ENCODE assay signal across 9 mouse cellular contexts in genomic region chr3:95163419-95164255, GRCm38 (mm10). TPM values are rescaled to one million over a fixed set of nuclear protein-coding genes. Genes with fewer than 3 reads are reported as not detected.
A peak's percentile ranks its signal among the peaks of the same experiment; 100 is the strongest.
DNase-seq lines count a peak whose midpoint lies in the region; ATAC-seq lines count a peak whose summit lies in the region.
"Had no signal": no experiment of that assay in that cellular context is flagged by ENCODE, and none has a peak within 500 bp of the region (broad histone marks: within the 10 kb centered on the region; RNA-seq: fewer than 3 reads in every experiment).

No protein-coding gene starts in this region.

- H3K9me3 ChIP-seq in forebrain, embryonic 10.5 days = no peaks in the 10 kb centered on the region
- no peaks in the 10 kb centered on the region for H3K9me3 ChIP-seq in forebrain, embryonic 11.5 days (ENCODE audit: control insufficient read depth, low read length)
- no peaks in the 10 kb centered on the region for H3K9me3 ChIP-seq in heart, embryonic 14.5 days (ENCODE audit: control insufficient read depth, low read length)
- H3K9me3 ChIP-seq in midbrain, embryonic 13.5 days = no peaks in the 10 kb centered on the region

- H3K36me3 ChIP-seq in forebrain, embryonic 10.5 days (replicated peaks) = peaks cover 44% of the 10 kb centered on the region
- no peaks in the 10 kb centered on the region for H3K36me3 ChIP-seq in forebrain, embryonic 11.5 days (ENCODE audit: control insufficient read depth, insufficient read depth, low read length)
- peaks cover 7% of the 10 kb centered on the region; the same call in 1 of the 2 replicates for H3K36me3 ChIP-seq in heart, embryonic 14.5 days (ENCODE audit: control insufficient read depth, insufficient read depth, low read length)
- H3K36me3 ChIP-seq in midbrain, embryonic 13.5 days = peaks cover 47% of the 10 kb centered on the region

- no peak for DNase-seq in forebrain, embryonic 10.5 days (ENCODE audit: extremely low spot score, low spot score)
- DNase-seq in forebrain, embryonic 11.5 days (ENCODE audit: low spot score) = no peak
- peak; percentile 72 for DNase-seq in R1 (ENCODE audit: low read depth, low spot score)
- no peak for DNase-seq in thymus, postnatal 36 days
- DNase-seq in urinary bladder, adult 2 months (ENCODE audit: low spot score) = no peak
- DNase-seq: layer of hippocampus, postnatal 36 days had no signal

- peak overlapping the region; percentile 2; the same call in 1 of the 2 replicates for H3K4me3 ChIP-seq in forebrain, embryonic 10.5 days
- no peak overlapping the region for H3K4me3 ChIP-seq in forebrain, embryonic 11.5 days (ENCODE audit: low read depth, low read length)
- no peak overlapping the region for H3K4me3 ChIP-seq in heart, embryonic 14.5 days (ENCODE audit: control insufficient read depth in 1 of 2, insufficient read depth in 1 of 2, low read depth in 1 of 2, low read length in 2 of 2)
- H3K4me3 ChIP-seq in midbrain, embryonic 13.5 days (replicated peaks) = peak overlapping the region; percentile 89

- H3K4me1 ChIP-seq in forebrain, embryonic 10.5 days = peaks cover 45% of the 10 kb centered on the region
- H3K4me1 ChIP-seq in forebrain, embryonic 11.5 days (replicated peaks; ENCODE audit: control insufficient read depth, insufficient read depth, low read length) = peaks cover 10% of the 10 kb centered on the region
- peaks cover 20 to 39% of the 10 kb centered on the region in 2 experiments for H3K4me1 ChIP-seq in heart, embryonic 14.5 days (ENCODE audit: control insufficient read depth in 2 of 2, insufficient read depth in 2 of 2, low read length in 2 of 2)
- peaks cover 44% of the 10 kb centered on the region for H3K4me1 ChIP-seq in midbrain, embryonic 13.5 days (replicated peaks)

- no peak overlapping the region for H3K9ac ChIP-seq in forebrain, embryonic 11.5 days (ENCODE audit: low read length)
- no peak overlapping the region for H3K9ac ChIP-seq in heart, embryonic 14.5 days (ENCODE audit: low read length)
- peak overlapping the region; percentile 89 for H3K9ac ChIP-seq in midbrain, embryonic 13.5 days (replicated peaks)

- H3K27me3 ChIP-seq in forebrain, embryonic 10.5 days (ENCODE audit: poor library complexity, severe bottlenecking) = peaks cover 59% of the 10 kb centered on the region
- peaks cover 7% of the 10 kb centered on the region; the same call in 1 of the 2 replicates for H3K27me3 ChIP-seq in forebrain, embryonic 11.5 days (ENCODE audit: control insufficient read depth, insufficient read depth, low read length)
- no peaks in the 10 kb centered on the region; the same call in 1 of the 2 replicates for H3K27me3 ChIP-seq in heart, embryonic 14.5 days (ENCODE audit: control insufficient read depth, insufficient read depth, low read length)
- peaks cover 9% of the 10 kb centered on the region for H3K27me3 ChIP-seq in midbrain, embryonic 13.5 days

- 71% methylated on average over 11 of the region's 11 CpGs for WGBS in forebrain, embryonic 10.5 days
- WGBS in forebrain, embryonic 11.5 days = 70% methylated on average over 11 of the region's 11 CpGs
- WGBS in heart, embryonic 14.5 days = 46% methylated on average over 11 of the region's 11 CpGs
- WGBS in midbrain, embryonic 13.5 days = 62% methylated on average over 11 of the region's 11 CpGs

- ATAC-seq in forebrain, embryonic 11.5 days (replicated peaks; ENCODE audit: low FRiP score) = no peak
- ATAC-seq in heart, embryonic 14.5 days (ENCODE audit: insufficient number of reproducible peaks, insufficient read depth, low FRiP score, low read depth) = no peak
- no peak for ATAC-seq in midbrain, embryonic 13.5 days
- no peak for ATAC-seq in granulocyte monocyte progenitor cell, adult 5-6 weeks (replicated peaks; ENCODE audit: poor library complexity, severe bottlenecking)

- H3K27ac ChIP-seq in forebrain, embryonic 10.5 days = 0 out of 2 replicates have a peak overlapping the region, but pooled peaks have one; percentile 20
- H3K27ac ChIP-seq in forebrain, embryonic 11.5 days (ENCODE audit: low read depth, low read length) = no peak overlapping the region
- no peak overlapping the region for H3K27ac ChIP-seq in heart, embryonic 14.5 days (replicated peaks in 1 of 2; ENCODE audit: control insufficient read depth in 1 of 2, insufficient read depth in 1 of 2, low read depth in 2 of 2, low read length in 2 of 2)
- no peak overlapping the region for H3K27ac ChIP-seq in midbrain, embryonic 13.5 days

- no peak overlapping the region for H3K4me2 ChIP-seq in forebrain, embryonic 11.5 days (ENCODE audit: low read depth, low read length, severe bottlenecking)
- peak overlapping the region; percentile 11; the same call in 1 of the 2 replicates for H3K4me2 ChIP-seq in heart, embryonic 14.5 days (ENCODE audit: low read length)
- H3K4me2 ChIP-seq in midbrain, embryonic 13.5 days (replicated peaks) = peak overlapping the region; percentile 82

RNA-seq across cellular contexts. Expression of gene Sema6c, which starts 3.4 kb away (rescaled TPM):
- polyA plus RNA-seq in forebrain, embryonic 10.5 days (2016; fragmentation: Nextera tagmentation; extraction: Ambion mirVana) = 3.9 and 4.2 TPM in 2 replicates
- polyA plus RNA-seq in forebrain, embryonic 11.5 days (2014; fragmentation: Nextera tagmentation; extraction: Ambion mirVana) = 17.6 and 19.9 TPM in 2 replicates
- 3.2 and 5.8 TPM in 2 replicates for polyA plus RNA-seq in heart, embryonic 14.5 days (2014; fragmentation: Nextera tagmentation; extraction: Ambion mirVana)
- 23.4 and 37.6 TPM in 2 replicates for polyA plus RNA-seq in midbrain, embryonic 13.5 days (2015; fragmentation: Nextera tagmentation; extraction: Ambion mirVana)
- polyA plus RNA-seq in urinary bladder, adult 2 months (2012; rRNA removed) = 4.2 and 5.8 TPM in 2 replicates
- not detected in 2 replicates for total RNA-seq in granulocyte monocyte progenitor cell, adult 5-6 weeks (2014; fragmentation: Nextera tagmentation)
- not detected in 2 replicates for total RNA-seq in granulocyte monocyte progenitor cell, adult 5-6 weeks (2017)

RNA-seq across cellular contexts. Expression of gene Tnfaip8l2, which starts 21.5 kb away (rescaled TPM):
- polyA plus RNA-seq in forebrain, embryonic 10.5 days (2016; fragmentation: Nextera tagmentation; extraction: Ambion mirVana) = 1.4 and 1.5 TPM in 2 replicates
- polyA plus RNA-seq in forebrain, embryonic 11.5 days (2014; fragmentation: Nextera tagmentation; extraction: Ambion mirVana) = 1.3 and 1.9 TPM in 2 replicates
- 2.6 and 3.3 TPM in 2 replicates for polyA plus RNA-seq in heart, embryonic 14.5 days (2014; fragmentation: Nextera tagmentation; extraction: Ambion mirVana)
- polyA plus RNA-seq in midbrain, embryonic 13.5 days (2015; fragmentation: Nextera tagmentation; extraction: Ambion mirVana) = 2.3 and 2.8 TPM in 2 replicates
- 8.5 and 8.7 TPM in 2 replicates for polyA plus RNA-seq in urinary bladder, adult 2 months (2012; rRNA removed)
- 30.5 and 40.2 TPM in 2 replicates for total RNA-seq in granulocyte monocyte progenitor cell, adult 5-6 weeks (2014; fragmentation: Nextera tagmentation)
- total RNA-seq in granulocyte monocyte progenitor cell, adult 5-6 weeks (2017) = 21.0 and 24.3 TPM in 2 replicates

RNA-seq across cellular contexts. Expression of gene Lysmd1, which starts 29.7 kb away (rescaled TPM):
- 12.6 and 13.3 TPM in 2 replicates for polyA plus RNA-seq in forebrain, embryonic 10.5 days (2016; fragmentation: Nextera tagmentation; extraction: Ambion mirVana)
- 11.7 and 12.4 TPM in 2 replicates for polyA plus RNA-seq in forebrain, embryonic 11.5 days (2014; fragmentation: Nextera tagmentation; extraction: Ambion mirVana)
- 8.1 and 8.4 TPM in 2 replicates for polyA plus RNA-seq in heart, embryonic 14.5 days (2014; fragmentation: Nextera tagmentation; extraction: Ambion mirVana)
- polyA plus RNA-seq in midbrain, embryonic 13.5 days (2015; fragmentation: Nextera tagmentation; extraction: Ambion mirVana) = 36.2 and 38.1 TPM in 2 replicates
- 10.4 and 11.0 TPM in 2 replicates for polyA plus RNA-seq in urinary bladder, adult 2 months (2012; rRNA removed)
- total RNA-seq in granulocyte monocyte progenitor cell, adult 5-6 weeks (2014; fragmentation: Nextera tagmentation) = 3.1 and 4.3 TPM in 2 replicates
- 2.7 and 4.4 TPM in 2 replicates for total RNA-seq in granulocyte monocyte progenitor cell, adult 5-6 weeks (2017)

RNA-seq across cellular contexts. Expression of gene Scnm1, which starts 29.8 kb away (rescaled TPM):
- polyA plus RNA-seq in forebrain, embryonic 10.5 days (2016; fragmentation: Nextera tagmentation; extraction: Ambion mirVana) = 75.8 and 80.7 TPM in 2 replicates
- 77.4 and 88.0 TPM in 2 replicates for polyA plus RNA-seq in forebrain, embryonic 11.5 days (2014; fragmentation: Nextera tagmentation; extraction: Ambion mirVana)
- polyA plus RNA-seq in heart, embryonic 14.5 days (2014; fragmentation: Nextera tagmentation; extraction: Ambion mirVana) = 58.5 and 58.7 TPM in 2 replicates
- polyA plus RNA-seq in midbrain, embryonic 13.5 days (2015; fragmentation: Nextera tagmentation; extraction: Ambion mirVana) = 99.2 and 103 TPM in 2 replicates
- 84.2 and 90.2 TPM in 2 replicates for polyA plus RNA-seq in urinary bladder, adult 2 months (2012; rRNA removed)
- total RNA-seq in granulocyte monocyte progenitor cell, adult 5-6 weeks (2014; fragmentation: Nextera tagmentation) = 41.2 and 82.8 TPM in 2 replicates
- total RNA-seq in granulocyte monocyte progenitor cell, adult 5-6 weeks (2017) = 53.1 and 64.1 TPM in 2 replicates

RNA-seq across cellular contexts. Expression of gene Tmod4, which starts 39.4 kb away (rescaled TPM):
- polyA plus RNA-seq in forebrain, embryonic 10.5 days (2016; fragmentation: Nextera tagmentation; extraction: Ambion mirVana) = 0.77 and 1.00 TPM in 2 replicates
- 0.37 and 0.75 TPM in 2 replicates for polyA plus RNA-seq in forebrain, embryonic 11.5 days (2014; fragmentation: Nextera tagmentation; extraction: Ambion mirVana)
- 1.6 and 2.2 TPM in 2 replicates for polyA plus RNA-seq in heart, embryonic 14.5 days (2014; fragmentation: Nextera tagmentation; extraction: Ambion mirVana)
- 1.0 and 1.8 TPM in 2 replicates for polyA plus RNA-seq in midbrain, embryonic 13.5 days (2015; fragmentation: Nextera tagmentation; extraction: Ambion mirVana)
- 1.2 and 1.5 TPM in 2 replicates for polyA plus RNA-seq in urinary bladder, adult 2 months (2012; rRNA removed)
- 9.4 and 13.9 TPM in 2 replicates for total RNA-seq in granulocyte monocyte progenitor cell, adult 5-6 weeks (2014; fragmentation: Nextera tagmentation)
- total RNA-seq in granulocyte monocyte progenitor cell, adult 5-6 weeks (2017) = not detected in 2 replicates

Comparison
In these comparisons a context has a peak if more than half of its experiments do, and no peak if none do; other contexts are left out.
1. H3K4me3 ChIP-seq: peak in forebrain, embryonic 10.5 days (single experiment) and midbrain, embryonic 13.5 days (single experiment); none in forebrain, embryonic 11.5 days (single experiment) and heart, embryonic 14.5 days (0 of 2).